Mouse (Mus musculus) CH12.LX (cell line): ENCODE data around the gene Lrig2.

Experiments
- CHD2 ChIP-seq: IDR thresholded peaks from 2 replicates; pipeline ENCODE4 v1.6.1; 2011; ENCODE audit warnings: low read length, improper control_type of control experiment
- CTCF ChIP-seq, 2 experiments: IDR thresholded peaks in 1 of 2; conservative IDR thresholded peaks in 1 of 2; 2 replicates each; pipeline ENCODE4 v1.5.1; 2011 to 2012; ENCODE audit warnings: low read depth in 2 of 2, low read length in 2 of 2, improper control_type of control experiment in 1 of 2, inconsistent platforms in 1 of 2, mild to moderate bottlenecking in 1 of 2, moderate library complexity in 1 of 2
- EP300 ChIP-seq: IDR thresholded peaks from 2 replicates; pipeline ENCODE4 v1.6.1; 2011; ENCODE audit warnings: low read length, improper control_type of control experiment
- GABPA ChIP-seq: IDR thresholded peaks from 2 replicates; pipeline ENCODE4 v1.6.1; 2012; ENCODE audit warnings: low read depth, low read length, improper control_type of control experiment, inconsistent platforms; ENCODE audit not compliant: insufficient replicate concordance
- MAFK ChIP-seq: IDR thresholded peaks from 2 replicates; pipeline ENCODE4 v1.6.1; 2011; ENCODE audit warnings: low read length, improper control_type of control experiment; ENCODE audit not compliant: insufficient replicate concordance
- MXI1 ChIP-seq: IDR thresholded peaks from 2 replicates; pipeline ENCODE4 v1.6.1; 2011; ENCODE audit warnings: mild to moderate bottlenecking, low read depth, low read length, improper control_type of control experiment
- POLR2AphosphoS2 ChIP-seq: IDR thresholded peaks from 2 replicates; pipeline ENCODE4 v1.6.1; 2011; ENCODE audit warnings: low read depth, low read length, improper control_type of control experiment
- RCOR1 ChIP-seq: conservative IDR thresholded peaks from 2 replicates; pipeline ENCODE4 v1.6.1; 2012; ENCODE audit warnings: low read depth, mild to moderate bottlenecking, inconsistent platforms, low read length, improper control_type of control experiment
- ZKSCAN1 ChIP-seq: IDR thresholded peaks from 2 replicates; pipeline ENCODE4 v1.6.1; 2012; ENCODE audit warnings: low read depth, inconsistent platforms, low read length, improper control_type of control experiment, borderline replicate concordance
- ZNF384 ChIP-seq: IDR thresholded peaks from 2 replicates; pipeline ENCODE4 v1.6.1; 2012; ENCODE audit warnings: low read depth, low read length, improper control_type of control experiment, inconsistent platforms

GRCm38 (mm10) chr3:104510771-104511429, 818 bp downstream of the Lrig2 start:
- TF ChIP-seq EP300 = no peak
- TF ChIP-seq RCOR1 = no peak
- TF ChIP-seq CTCF (conservative IDR thresholded peaks at IDR 0.05 in 1 of 2, IDR thresholded peaks at IDR 0.05 in 1 of 2; ENCODE audit: low read depth in 2 of 2, low read length in 2 of 2) = no peak
- no peak for TF ChIP-seq MAFK
- no peak for TF ChIP-seq ZKSCAN1
- TF ChIP-seq POLR2AphosphoS2 = no peak
- TF ChIP-seq CHD2 = no peak
- TF ChIP-seq GABPA = no peak
- no peak for TF ChIP-seq MXI1
- TF ChIP-seq ZNF384 = no peak; the same call in 1 of the 2 replicates
